In the genomic region with DNA sequence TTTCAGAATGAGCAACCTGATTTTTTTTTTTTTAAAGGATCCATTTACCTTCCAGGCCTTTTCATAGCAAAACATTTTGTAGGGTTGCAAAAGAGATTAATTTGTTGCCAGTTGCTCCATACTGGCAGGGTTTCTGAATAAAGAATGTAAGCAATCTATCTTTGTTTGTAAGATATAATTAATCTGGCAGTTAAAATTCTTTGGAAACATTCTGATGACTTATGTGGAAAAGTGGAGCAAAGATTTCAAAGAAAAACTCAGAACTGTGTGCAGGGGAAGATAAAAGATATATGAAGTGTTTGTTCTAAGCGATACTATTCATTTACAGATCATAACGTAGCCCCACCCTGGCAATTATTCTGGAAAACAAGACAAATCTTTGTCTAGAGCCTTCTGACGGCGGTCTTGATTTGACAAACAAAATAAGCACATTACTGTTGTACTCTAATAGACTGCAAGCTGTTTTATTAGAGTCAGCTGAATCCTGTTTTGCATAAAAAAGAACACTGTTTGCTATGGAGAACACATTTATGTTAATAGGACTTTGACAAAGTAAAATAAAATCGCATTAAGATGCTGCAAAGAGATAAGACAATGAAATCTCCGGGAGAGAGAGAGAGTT, we compare ENCODE assay signal across 10 mouse cellular contexts.
DNase-seq lines count a peak whose midpoint lies in the region; ATAC-seq and TF ChIP-seq lines count a peak whose summit lies in the region.
"Had no signal": no experiment of that assay in that cellular context is flagged by ENCODE, and none has a peak within 500 bp of the region (broad histone marks: within the 10 kb centered on the region; RNA-seq: fewer than 3 reads in every experiment).

No protein-coding gene starts in this region.

- H3K4me1 ChIP-seq in kidney, adult 2 months (ENCODE audit: control insufficient read depth, insufficient read depth, low read length), result peaks cover 16% of the 10 kb centered on the region
- H3K4me1 ChIP-seq in forebrain, embryonic 15.5 days, result peaks cover 24% of the 10 kb centered on the region
- H3K4me1 ChIP-seq in midbrain, embryonic 10.5 days, result peaks cover 32% of the 10 kb centered on the region

- H3K4me3 ChIP-seq in kidney, adult 2 months (ENCODE audit: insufficient read depth, low read depth, low read length), result no peak overlapping the region
- H3K4me3 ChIP-seq in forebrain, embryonic 15.5 days, result no peak overlapping the region
- H3K4me3 ChIP-seq in midbrain, embryonic 10.5 days, result no peak overlapping the region

- H3K27me3 ChIP-seq in kidney, adult 2 months (replicated peaks; ENCODE audit: control insufficient read depth, insufficient read depth, low read length), result no peaks in the 10 kb centered on the region
- H3K27me3 ChIP-seq in forebrain, embryonic 15.5 days, result no peaks in the 10 kb centered on the region
- H3K27me3 ChIP-seq in midbrain, embryonic 10.5 days (ENCODE audit: low read depth, poor library complexity, severe bottlenecking), result no peaks in the 10 kb centered on the region

- H3K4me2 ChIP-seq in forebrain, embryonic 15.5 days (replicated peaks), result peak overlapping the region; percentile 30

- DNase-seq in kidney, adult 2 months, result peak; percentile 50
- no peak for DNase-seq in kidney, postnatal 14 days
- DNase-seq in adipocyte (ENCODE audit: low spot score), result peak; percentile 31
- no peak for DNase-seq in midbrain, embryonic 10.5 days (ENCODE audit: low spot score)
- DNase-seq in testis, postnatal 10 days (ENCODE audit: low spot score), result no peak
- no peak for DNase-seq in urinary bladder, postnatal 10 days (ENCODE audit: low spot score)
- no peak for DNase-seq in layer of hippocampus, postnatal 25 days (ENCODE audit: extremely low spot score in 1 of 2, low spot score in 1 of 2)
- DNase-seq: cerebellum, postnatal 36 days had no signal

- peak overlapping the region; percentile 60 for H3K27ac ChIP-seq in kidney, adult 2 months (ENCODE audit: insufficient read depth, low read depth, low read length)
- H3K27ac ChIP-seq in forebrain, embryonic 15.5 days (replicated peaks), result peak overlapping the region; percentile 72
- H3K27ac ChIP-seq in midbrain, embryonic 10.5 days (replicated peaks), result peak overlapping the region; percentile 61
- H3K27ac ChIP-seq: liver, embryonic 14.5 days had no signal

- 17% methylated on average over 6 of the region's 6 CpGs for WGBS in kidney, adult 2 months
- 3% methylated on average over 6 of the region's 6 CpGs for whole genome bisulfite sequencing in forebrain, embryonic 15.5 days
- WGBS in midbrain, embryonic 10.5 days, result 45% methylated on average over 6 of the region's 6 CpGs

- H3K9ac ChIP-seq in forebrain, embryonic 15.5 days (replicated peaks), result no peak overlapping the region
- H3K9ac ChIP-seq: liver, embryonic 14.5 days had no signal

- TF ChIP-seq CTCF in kidney, adult 2 months (conservative IDR thresholded peaks at IDR 0.05; ENCODE audit: insufficient read depth, insufficient read length, low read depth, low read length), result no peak

- no peaks in the 10 kb centered on the region for H3K9me3 ChIP-seq in forebrain, embryonic 15.5 days
- no peaks in the 10 kb centered on the region; the same call in 1 of the 2 replicates for H3K9me3 ChIP-seq in midbrain, embryonic 10.5 days (replicated peaks)

- peak; percentile 83 for ATAC-seq in forebrain, embryonic 15.5 days (replicated peaks)

- TF ChIP-seq POLR2A in kidney, adult 2 months (IDR thresholded peaks at IDR 0.05; ENCODE audit: low read depth, low read length), result no peak

- H3K36me3 ChIP-seq in kidney, adult 2 months (ENCODE audit: control insufficient read depth, insufficient read depth, low read length), result no peaks in the 10 kb centered on the region
- H3K36me3 ChIP-seq in forebrain, embryonic 15.5 days, result no peaks in the 10 kb centered on the region
- no peaks in the 10 kb centered on the region for H3K36me3 ChIP-seq in midbrain, embryonic 10.5 days

Comparison
In these comparisons a context has a peak if more than half of its experiments do, and no peak if none do; other contexts are left out.
1. DNase-seq: peak in kidney, adult 2 months (single experiment) and adipocyte (single experiment); none in kidney, postnatal 14 days (single experiment), midbrain, embryonic 10.5 days (single experiment), testis, postnatal 10 days (single experiment), urinary bladder, postnatal 10 days (single experiment) and layer of hippocampus, postnatal 25 days (0 of 2).
2. Peak in every context shown above with its lines, with median percentiles within 50 percentile points of each other: H3K27ac ChIP-seq.